Mouse (Mus musculus) neural tube, embryonic 11.5 days (tissue): ENCODE results near the gene Apobr. TPM values are rescaled to one million over a fixed set of nuclear protein-coding genes. Genes with fewer than 3 reads are reported as not detected.
A peak's percentile ranks its signal among the peaks of the same experiment; 100 is the strongest.

Experiments used
- ATAC-seq: fragments of 200-750 bp; cut with Nextera tagmentation; 2 replicates; pipeline ENCODE4 v1.8.0; 2017; ENCODE audit warnings: moderate number of reproducible peaks, mild to moderate bottlenecking, moderate TSS enrichment, moderate library complexity; ENCODE audit not compliant: insufficient read depth, low FRiP score, low TSS enrichment
- DNase-seq: peaks from one replicate; pipeline ENCODE4 v3.0.0-alpha.2; 2015; ENCODE audit warnings: low spot score
- H3K27ac ChIP-seq: fragments of 300-500 bp; sonication (generic); 2 replicates; pipeline ENCODE4 v1.5.1; 2014; ENCODE audit warnings: low read depth, mild to moderate bottlenecking, low read length
- H3K27me3 ChIP-seq: fragments of 300-500 bp; sonication (generic); 2 replicates; pipeline ENCODE4 v1.6.1; 2014; ENCODE audit warnings: mild to moderate bottlenecking, low read length, mixed read lengths; ENCODE audit not compliant: control insufficient read depth, insufficient read depth
- H3K36me3 ChIP-seq: fragments of 300-500 bp; sonication (generic); 2 replicates; pipeline ENCODE4 v1.6.1; 2014; ENCODE audit warnings: mild to moderate bottlenecking, low read length, moderate library complexity, mixed read lengths; ENCODE audit not compliant: control insufficient read depth, insufficient read depth
- H3K4me1 ChIP-seq: fragments of 300-500 bp; sonication (generic); 2 replicates; pipeline ENCODE4 v1.6.1; 2014; ENCODE audit warnings: low read length, mixed read lengths; ENCODE audit not compliant: control insufficient read depth, insufficient read depth
- H3K4me2 ChIP-seq: fragments of 300-500 bp; sonication (generic); 2 replicates; pipeline ENCODE4 v1.6.1; 2014; ENCODE audit warnings: low read depth, mild to moderate bottlenecking, moderate library complexity
- H3K4me3 ChIP-seq: fragments of 300-500 bp; sonication (generic); 2 replicates; pipeline ENCODE4 v1.5.1; 2014; ENCODE audit warnings: low read depth, low read length
- H3K9ac ChIP-seq: fragments of 300-500 bp; sonication (generic); 2 replicates; pipeline ENCODE4 v1.6.1; 2014; ENCODE audit warnings: mild to moderate bottlenecking, low read length
- H3K9me3 ChIP-seq: fragments of 300-500 bp; sonication (generic); 2 replicates; pipeline ENCODE4 v1.6.1; 2016; ENCODE audit warnings: low read length; ENCODE audit not compliant: control insufficient read depth
- WGBS: fragments of 180-500 bp; shearing (Covaris S2); extraction: QIAGEN DNeasy Blood & Tissue Kit; methylation state at CpG from one replicate; pipeline ENCODE4 v1.1.7; 2014; 5-methylcytosine and 5-hydroxymethylcytosine counted together
- polyA plus RNA-seq: library from polyadenylated mRNA; unstranded; fragments of >200 nt; fragmentation: Nextera tagmentation; extraction: Ambion mirVana; gene quantifications from 2 replicates; pipeline ENCODE4 v1.2.1, GENCODE M21; 2014

Apobr gene
- polyA plus RNA-seq, result 0.54 and 0.60 TPM in 2 replicates

GRCm38 (mm10) chr7:126584506-126584977 is at the start of gene Apobr:
TSS of gene Apobr (plus strand) at chr7:126584942.
- no peak within 1 kb of the TSS for H3K9ac ChIP-seq
- 0 out of 2 replicates have a peak within 1 kb of the TSS, but pooled peaks have one; percentile 54 for H3K4me3 ChIP-seq

GRCm38 (mm10) chr7:126535766-126536165 is 49.0 kb upstream of the Apobr start:
- Histone ChIP-seq H3K27me3 (peaks cover 4% of the 10 kb centered on the region; the same call in 1 of the 2 replicates), H3K4me3 (peak overlapping the region; percentile 32), H3K36me3 (no peaks in the 10 kb centered on the region), H3K9ac (peak overlapping the region; percentile 65), H3K9me3 (no peaks in the 10 kb centered on the region), H3K27ac (no peak overlapping the region), H3K4me2 (peak overlapping the region; percentile 85), H3K4me1 (no peaks in the 10 kb centered on the region)
- WGBS, result 2% methylated on average over 28 of the region's 28 CpGs
- DNase-seq (peak; percentile 25), ATAC-seq (no peak)

More at GRCm38 (mm10) chr7:126584506-126584977, at the start of gene Apobr:
- ATAC-seq (no peak), DNase-seq (no peak)
- no peaks in the 10 kb centered on the region for H3K27me3 ChIP-seq
- 77% methylated on average over 8 of the region's 8 CpGs for WGBS
- H3K4me2 ChIP-seq, result no peak within 1 kb of the TSS; the same call in 1 of the 2 replicates
- H3K36me3 ChIP-seq, result no peaks in the 10 kb centered on the region
- H3K27ac ChIP-seq, result no peak within 1 kb of the TSS
- H3K4me1 ChIP-seq, result 0 out of 2 replicates have a peak, but pooled peaks cover 3% of the 10 kb centered on the region
- H3K9me3 ChIP-seq, result no peaks in the 10 kb centered on the region

- Histone ChIP-seq H3K27me3 (peaks cover 4% of the 10 kb centered on the region; the same call in 1 of the 2 replicates), H3K4me3 (no peak overlapping the region), H3K36me3 (no peaks in the 10 kb centered on the region), H3K27ac (no peak overlapping the region), H3K4me1 (no peaks in the 10 kb centered on the region), H3K4me2 (peak overlapping the region; percentile 85), H3K9me3 (no peaks in the 10 kb centered on the region), H3K9ac (no peak overlapping the region)
- WGBS, result 69% methylated on average over 9 of the region's 9 CpGs
- DNase-seq, result no peak
- no peak for ATAC-seq
Measured at GRCm38 (mm10) chr7:126536466-126536865, 48.3 kb upstream of the Apobr start.

- ATAC-seq (no peak), DNase-seq (no peak)
- no peak overlapping the region for H3K27ac ChIP-seq
- H3K27me3 ChIP-seq, result peaks cover 4% of the 10 kb centered on the region; the same call in 1 of the 2 replicates
- H3K9ac ChIP-seq, result no peak overlapping the region
- no peak overlapping the region for H3K4me3 ChIP-seq
- H3K4me2 ChIP-seq, result no peak overlapping the region
- H3K4me1 ChIP-seq, result no peaks in the 10 kb centered on the region
- H3K36me3 ChIP-seq, result no peaks in the 10 kb centered on the region
- 78% methylated on average over 5 of the region's 5 CpGs for WGBS
- no peaks in the 10 kb centered on the region for H3K9me3 ChIP-seq
Measured at GRCm38 (mm10) chr7:126537820-126538585, 46.7 kb upstream of the Apobr start.

GRCm38 (mm10) chr7:126541661-126542060 is 43.1 kb upstream of the Apobr start:
- H3K27me3 ChIP-seq, result peaks cover 3% of the 10 kb centered on the region; the same call in 1 of the 2 replicates
- H3K9ac ChIP-seq, result no peak overlapping the region
- H3K9me3 ChIP-seq, result no peaks in the 10 kb centered on the region
- no peak for ATAC-seq
- no peak overlapping the region for H3K4me2 ChIP-seq
- no peak overlapping the region for H3K4me3 ChIP-seq
- 89% methylated on average over 1 of the region's 1 CpGs for WGBS
- no peaks in the 10 kb centered on the region for H3K4me1 ChIP-seq
- DNase-seq, result no peak
- H3K27ac ChIP-seq, result no peak overlapping the region
- peaks cover 4% of the 10 kb centered on the region for H3K36me3 ChIP-seq

GRCm38 (mm10) chr7:126545631-126546030 is 39.1 kb upstream of the Apobr start:
- Histone ChIP-seq H3K27ac (no peak overlapping the region), H3K9me3 (no peaks in the 10 kb centered on the region), H3K4me2 (no peak overlapping the region), H3K4me1 (no peaks in the 10 kb centered on the region), H3K36me3 (peaks cover 16% of the 10 kb centered on the region), H3K4me3 (no peak overlapping the region), H3K27me3 (no peaks in the 10 kb centered on the region), H3K9ac (no peak overlapping the region)
- 93% methylated on average over 2 of the region's 2 CpGs for WGBS
- no peak for ATAC-seq
- DNase-seq, result no peak

GRCm38 (mm10) chr7:126554796-126555195 is 29.9 kb upstream of the Apobr start:
- Histone ChIP-seq H3K36me3 (peaks cover 30% of the 10 kb centered on the region), H3K4me1 (no peaks in the 10 kb centered on the region)
- WGBS, result 95% methylated on average over 1 of the region's 1 CpGs

GRCm38 (mm10) chr7:126556635-126557034 is 28.1 kb upstream of the Apobr start:
- ATAC-seq (no peak), DNase-seq (no peak)
- 97% methylated on average over 5 of the region's 5 CpGs for WGBS
- H3K4me1 ChIP-seq, result no peaks in the 10 kb centered on the region
- no peak overlapping the region for H3K4me2 ChIP-seq
- no peaks in the 10 kb centered on the region for H3K27me3 ChIP-seq
- no peak overlapping the region for H3K4me3 ChIP-seq
- no peak overlapping the region for H3K27ac ChIP-seq
- H3K36me3 ChIP-seq, result peaks cover 30% of the 10 kb centered on the region
- H3K9me3 ChIP-seq, result no peaks in the 10 kb centered on the region
- H3K9ac ChIP-seq, result no peak overlapping the region

More at GRCm38 (mm10) chr7:126554796-126555195, 29.9 kb upstream of the Apobr start:
- Histone ChIP-seq H3K27ac (no peak overlapping the region), H3K4me3 (no peak overlapping the region), H3K9me3 (no peaks in the 10 kb centered on the region), H3K9ac (no peak overlapping the region), H3K27me3 (no peaks in the 10 kb centered on the region), H3K4me2 (no peak overlapping the region)
- DNase-seq (no peak), ATAC-seq (no peak)
